ENCODE assay signal across 13 mouse cellular contexts in the genomic region with DNA sequence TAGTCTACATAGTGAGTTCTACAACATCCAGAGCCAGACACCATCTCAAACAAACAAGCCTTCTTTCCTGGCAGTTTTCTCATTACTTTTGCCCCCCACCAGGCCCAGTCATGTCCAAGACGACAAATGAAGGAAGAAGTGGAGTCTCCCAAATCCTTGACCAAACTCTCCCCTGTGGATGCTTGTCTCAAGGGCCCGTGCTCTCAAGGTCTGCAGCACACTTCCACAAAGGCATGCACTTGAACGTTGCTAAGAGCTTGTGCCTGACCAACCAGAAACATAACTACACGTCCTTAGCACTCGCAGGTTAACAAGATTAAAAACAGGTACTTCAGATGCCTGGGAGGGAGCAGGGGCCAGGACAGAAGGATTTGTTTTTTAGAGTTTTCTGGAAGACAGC.
"Had no signal": no experiment of that assay in that cellular context is flagged by ENCODE, and none has a peak within 500 bp of the region (broad histone marks: within the 10 kb centered on the region; RNA-seq: fewer than 3 reads in every experiment).

No protein-coding gene starts in this region.

- H3K27me3 ChIP-seq: kidney, embryonic 15.5 days; liver, embryonic 15.5 days; neural tube, embryonic 15.5 days had no signal

- H3K4me2 ChIP-seq: kidney, embryonic 15.5 days; liver, embryonic 11.5 days; liver, embryonic 15.5 days; neural tube, embryonic 15.5 days had no signal

- H3K9me3 ChIP-seq: kidney, embryonic 15.5 days; limb, embryonic 10.5 days; liver, embryonic 15.5 days; neural tube, embryonic 15.5 days had no signal

- DNase-seq: kidney, adult 2 months; kidney, postnatal 14 days; midbrain, embryonic 14.5 days; right cerebral cortex, adult 18-20 months; right cerebral cortex, postnatal 25 days; thymus, postnatal 4 days had no signal

- H3K9ac ChIP-seq: kidney, embryonic 15.5 days; liver, embryonic 15.5 days; neural tube, embryonic 15.5 days had no signal

- ATAC-seq: intestine, embryonic 16.5 days had no signal

- H3K36me3 ChIP-seq: kidney, embryonic 15.5 days; limb, embryonic 10.5 days; liver, embryonic 15.5 days had no signal

- H3K27ac ChIP-seq: kidney, embryonic 15.5 days; limb, embryonic 10.5 days; liver, embryonic 15.5 days; neural tube, embryonic 15.5 days had no signal

- H3K4me3 ChIP-seq: kidney, embryonic 15.5 days; limb, embryonic 10.5 days; liver, embryonic 15.5 days; myocyte; neural tube, embryonic 15.5 days had no signal
